In genomic region chr5:61495226-61495625, GRCm38 (mm10) we compare ENCODE assay signal across 27 mouse cellular contexts.
DNase-seq lines count a peak whose midpoint lies in the region; ATAC-seq and TF ChIP-seq lines count a peak whose summit lies in the region.
"Had no signal": no experiment of that assay in that cellular context is flagged by ENCODE, and none has a peak within 500 bp of the region (broad histone marks: within the 10 kb centered on the region; RNA-seq: fewer than 3 reads in every experiment).

No protein-coding gene starts in this region.

- no peak for ATAC-seq in kidney, postnatal 0 days (replicated peaks; ENCODE audit: low FRiP score, low read depth)
- ATAC-seq in stomach, postnatal 0 days (ENCODE audit: low FRiP score, low TSS enrichment) = no peak
- ATAC-seq: inflammation-experienced regulatory T-cells, adult 6 months had no signal

- DNase-seq in embryo, embryonic 10.5 days (ENCODE audit: low spot score) = peak; percentile 12
- DNase-seq in embryo, embryonic 11 days = no peak
- DNase-seq in kidney, postnatal 0 days (ENCODE audit: low spot score) = peak; percentile 36
- DNase-seq in kidney, adult 9 months = no peak
- DNase-seq in retina, embryonic 14.5 days (ENCODE audit: low spot score) = peak; percentile 8
- no peak for DNase-seq in retina, postnatal 1 day
- no peak for DNase-seq in stomach, postnatal 0 days (ENCODE audit: low spot score)
- no peak for DNase-seq in right cerebral cortex, adult 18-20 months
- DNase-seq: adrenal gland, postnatal 14 days; cerebellum, adult 11 months; cerebellum, adult 9-11 months; heart, postnatal 10 days; kidney, adult 8-10 months; kidney, postnatal 25 days; layer of hippocampus, adult 9-11 months; lung, postnatal 36 days; right cerebral cortex, postnatal 25 days; thymus, postnatal 25 days had no signal

- H3K36me3 ChIP-seq in kidney, postnatal 0 days (ENCODE audit: insufficient read depth, low read length) = no peaks in the 10 kb centered on the region
- H3K36me3 ChIP-seq in stomach, postnatal 0 days (ENCODE audit: control insufficient read depth, insufficient read depth, low read length) = no peaks in the 10 kb centered on the region
- H3K36me3 ChIP-seq: embryonic facial prominence, embryonic 12.5 days; G1E; heart, embryonic 12.5 days; hindbrain, embryonic 12.5 days; limb, embryonic 15.5 days; lung, embryonic 15.5 days; neural tube, embryonic 15.5 days had no signal

- no peak overlapping the region for H3K9ac ChIP-seq in kidney, postnatal 0 days (ENCODE audit: low read depth, low read length)
- no peak overlapping the region for H3K9ac ChIP-seq in stomach, postnatal 0 days (ENCODE audit: low read length)
- H3K9ac ChIP-seq: embryonic facial prominence, embryonic 12.5 days; heart, embryonic 12.5 days; hindbrain, embryonic 12.5 days; limb, embryonic 15.5 days; liver, embryonic 14.5 days; lung, embryonic 15.5 days; neural tube, embryonic 15.5 days had no signal

- no peak overlapping the region for H3K4me2 ChIP-seq in kidney, postnatal 0 days (ENCODE audit: low read length)
- H3K4me2 ChIP-seq in stomach, postnatal 0 days (replicated peaks; ENCODE audit: low read depth) = no peak overlapping the region
- H3K4me2 ChIP-seq: embryonic facial prominence, embryonic 12.5 days; heart, embryonic 12.5 days; hindbrain, embryonic 12.5 days; limb, embryonic 15.5 days; lung, embryonic 15.5 days; neural tube, embryonic 15.5 days had no signal

- no peak for TF ChIP-seq EP300 in stomach, postnatal 0 days (optimal IDR thresholded peaks at IDR 0.05)

- 64% methylated on average over 1 of the region's 1 CpGs for WGBS in kidney, postnatal 0 days
- 56% methylated on average over 1 of the region's 1 CpGs for WGBS in stomach, postnatal 0 days

- peak; percentile 46 for TF ChIP-seq CTCF in kidney, postnatal 0 days (IDR thresholded peaks at IDR 0.05; ENCODE audit: low read depth)
- peak; percentile 46 for TF ChIP-seq CTCF in stomach, postnatal 0 days (IDR thresholded peaks at IDR 0.05; ENCODE audit: low read depth)

- no peaks in the 10 kb centered on the region for H3K9me3 ChIP-seq in kidney, postnatal 0 days (replicated peaks; ENCODE audit: low read length)
- H3K9me3 ChIP-seq in stomach, postnatal 0 days (ENCODE audit: control insufficient read depth, low read length) = no peaks in the 10 kb centered on the region
- H3K9me3 ChIP-seq: embryonic facial prominence, embryonic 12.5 days; G1E; heart, embryonic 12.5 days; hindbrain, embryonic 12.5 days; limb, embryonic 15.5 days; lung, embryonic 15.5 days; neural tube, embryonic 15.5 days had no signal

- no peaks in the 10 kb centered on the region for H3K4me1 ChIP-seq in kidney, postnatal 0 days (replicated peaks; ENCODE audit: insufficient read depth, low read length)
- no peaks in the 10 kb centered on the region for H3K4me1 ChIP-seq in stomach, postnatal 0 days (replicated peaks; ENCODE audit: control insufficient read depth, insufficient read depth)
- H3K4me1 ChIP-seq: embryonic facial prominence, embryonic 12.5 days; heart, embryonic 12.5 days; hindbrain, embryonic 12.5 days; limb, embryonic 15.5 days; lung, embryonic 15.5 days; neural tube, embryonic 15.5 days had no signal

- no peaks in the 10 kb centered on the region for H3K27me3 ChIP-seq in kidney, postnatal 0 days (ENCODE audit: insufficient read depth, low read length)
- no peaks in the 10 kb centered on the region for H3K27me3 ChIP-seq in stomach, postnatal 0 days (ENCODE audit: control insufficient read depth, insufficient read depth, low read length)
- H3K27me3 ChIP-seq: embryonic facial prominence, embryonic 12.5 days; heart, embryonic 12.5 days; hindbrain, embryonic 12.5 days; limb, embryonic 15.5 days; lung, embryonic 15.5 days; neural tube, embryonic 15.5 days had no signal

- H3K4me3 ChIP-seq in kidney, postnatal 0 days (replicated peaks; ENCODE audit: low read depth, low read length) = no peak overlapping the region
- no peak overlapping the region for H3K4me3 ChIP-seq in stomach, postnatal 0 days (ENCODE audit: low read depth, low read length)
- H3K4me3 ChIP-seq: embryonic facial prominence, embryonic 12.5 days; heart, embryonic 12.5 days; hindbrain, embryonic 12.5 days; limb, embryonic 15.5 days; lung, embryonic 15.5 days; neural tube, embryonic 15.5 days had no signal

- H3K27ac ChIP-seq in kidney, postnatal 0 days = no peak overlapping the region
- no peak overlapping the region for H3K27ac ChIP-seq in stomach, postnatal 0 days (replicated peaks)
- H3K27ac ChIP-seq: embryonic facial prominence, embryonic 12.5 days; hindbrain, embryonic 12.5 days; limb, embryonic 15.5 days; liver, embryonic 14.5 days; lung, embryonic 15.5 days; neural tube, embryonic 15.5 days had no signal

Comparison
In these comparisons a context has a peak if more than half of its experiments do, and no peak if none do; other contexts are left out.
1. DNase-seq: peak in embryo, embryonic 10.5 days (single experiment), kidney, postnatal 0 days (single experiment) and retina, embryonic 14.5 days (single experiment); none in embryo, embryonic 11 days (single experiment), kidney, adult 9 months (single experiment), retina, postnatal 1 day (single experiment), stomach, postnatal 0 days (single experiment) and right cerebral cortex, adult 18-20 months (single experiment).